Mouse (Mus musculus) duodenum, adult 2 months (tissue): ENCODE results near the gene Gm28961. TPM values are rescaled to one million over a fixed set of nuclear protein-coding genes. Genes with fewer than 3 reads are reported as not detected.

ENCODE experiments used
- polyA plus RNA-seq: library from polyadenylated mRNA; depleted of rRNA; stranded (reverse); fragments of >200 nt; gene quantifications from 2 replicates; pipeline ENCODE4 v1.2.3, GENCODE M21; 2012; ENCODE audit warnings: low replicate concordance; rRNA removed

The Gm28961 gene
- polyA plus RNA-seq = not detected in 2 replicates

GRCm38 (mm10) chrY:57705397-57705796, at the start of gene Gm28961:
TSS of gene Gm28961 (plus strand) at chrY:57705697.

Other genes with a start within 250 kb of the Gm28961 start
- gene Gm21943, start 172.0 kb upstream of the Gm28961 start, polyA plus RNA-seq = not detected in 2 replicates